Mouse (Mus musculus): ENCODE results near the gene Slc24a5.
A peak's percentile ranks its signal among the peaks of the same experiment; 100 is the strongest.
"Not testable (repeated sequence)": the region's sequence is repeated elsewhere in the genome, so short reads cannot be mapped to it uniquely, and the experiment has no call there.

Gene Slc24a5

GRCm38 (mm10) chr2:125106536-125106935, 38.6 kb downstream of the Slc24a5 start:
- ATAC-seq (ENCODE audit: insufficient number of reproducible peaks, low FRiP score, low TSS enrichment), result not testable (repeated sequence)

- ATAC-seq (ENCODE audit: insufficient number of reproducible peaks, low FRiP score, low TSS enrichment), result no peak
Observed at GRCm38 (mm10) chr2:125119381-125120110, 51.6 kb downstream of the Slc24a5 start.

GRCm38 (mm10) chr2:125122288-125122623, 54.3 kb downstream of the Slc24a5 start:
- ATAC-seq (ENCODE audit: insufficient number of reproducible peaks, low FRiP score, low TSS enrichment), result no peak

- peak; percentile 73 for ATAC-seq (ENCODE audit: insufficient number of reproducible peaks, low FRiP score, low TSS enrichment)
Observed at GRCm38 (mm10) chr2:125122624-125123476, 54.9 kb downstream of the Slc24a5 start.

- ATAC-seq (ENCODE audit: insufficient number of reproducible peaks, low FRiP score, low TSS enrichment), result peak; percentile 77
Observed at GRCm38 (mm10) chr2:125123477-125123852, 55.5 kb downstream of the Slc24a5 start, which contains the start of gene Myef2. Myef2 (minus strand) TSS chr2:125123661.

- ATAC-seq (ENCODE audit: insufficient number of reproducible peaks, low FRiP score, low TSS enrichment), result no peak
Observed at GRCm38 (mm10) chr2:125125824-125126223, 57.9 kb downstream of the Slc24a5 start.

- no peak for ATAC-seq (ENCODE audit: insufficient number of reproducible peaks, low FRiP score, low TSS enrichment)
Observed at GRCm38 (mm10) chr2:125126792-125127191, 58.9 kb downstream of the Slc24a5 start.

- ATAC-seq (ENCODE audit: insufficient number of reproducible peaks, low FRiP score, low TSS enrichment), result no peak
Observed at GRCm38 (mm10) chr2:125134113-125134512, 66.2 kb downstream of the Slc24a5 start.

GRCm38 (mm10) chr2:125135903-125136811, 68.2 kb downstream of the Slc24a5 start, which contains the start of gene Ctxn2:
Ctxn2 (plus strand) TSS chr2:125136692.
- peak; percentile 71 for ATAC-seq (ENCODE audit: insufficient number of reproducible peaks, low FRiP score, low TSS enrichment)

- ATAC-seq (ENCODE audit: insufficient number of reproducible peaks, low FRiP score, low TSS enrichment), result no peak
Observed at GRCm38 (mm10) chr2:125136846-125137245, 68.9 kb downstream of the Slc24a5 start.

Measured in cerebellum, adult (tissue).